Mouse (Mus musculus) kidney, postnatal 0 days (tissue): ENCODE measurements at regions not wholly inside any gene's neighbourhood (a gene's known extent, or its start where the extent isn't known, plus 50 kb on each side); places are given as distances from the start of the nearest gene placed in this dataset.

Experiments used
- ATAC-seq: fragments of 200-750 bp; cut with Nextera tagmentation; replicated peaks from 2 replicates; pipeline ENCODE4 v1.8.0; 2017; ENCODE audit warnings: low read depth, moderate number of reproducible peaks, moderate TSS enrichment, moderate library complexity; ENCODE audit not compliant: low FRiP score
- DNase-seq: peaks from one replicate; pipeline ENCODE4 v3.0.0-alpha.2; 2016; ENCODE audit warnings: low spot score
- H3K27ac ChIP-seq: fragments of 300-500 bp; sonication (generic); 2 replicates; pipeline ENCODE4 v1.5.1; 2014; ENCODE audit warnings: mild to moderate bottlenecking
- H3K27me3 ChIP-seq: fragments of 300-500 bp; sonication (generic); 2 replicates; pipeline ENCODE4 v1.6.1; 2014; ENCODE audit warnings: low read length, mixed read lengths; ENCODE audit not compliant: insufficient read depth
- H3K36me3 ChIP-seq: fragments of 300-500 bp; sonication (generic); 2 replicates; pipeline ENCODE4 v1.6.1; 2014; ENCODE audit warnings: low read length, mixed read lengths; ENCODE audit not compliant: insufficient read depth
- H3K4me1 ChIP-seq: fragments of 300-500 bp; sonication (generic); replicated peaks from 2 replicates; pipeline ENCODE4 v1.6.1; 2014; ENCODE audit warnings: antibody characterized with exemption, low read length, mixed read lengths; ENCODE audit not compliant: insufficient read depth
- H3K4me2 ChIP-seq: fragments of 300-500 bp; sonication (generic); 2 replicates; pipeline ENCODE4 v1.6.1; 2014; ENCODE audit warnings: mild to moderate bottlenecking, low read length, moderate library complexity, mixed read lengths
- H3K4me3 ChIP-seq: fragments of 300-500 bp; sonication (generic); replicated peaks from 2 replicates; pipeline ENCODE4 v1.5.1; 2014; ENCODE audit warnings: low read depth, low read length
- H3K9ac ChIP-seq: fragments of 300-500 bp; sonication (generic); 2 replicates; pipeline ENCODE4 v1.6.1; 2014; ENCODE audit warnings: low read depth, low read length
- H3K9me3 ChIP-seq: fragments of 300-500 bp; sonication (generic); replicated peaks from 2 replicates; pipeline ENCODE4 v1.6.1; 2016; ENCODE audit warnings: low read length, inconsistent platforms, mixed read lengths
- CTCF ChIP-seq: IDR thresholded peaks from 2 replicates; pipeline ENCODE4 v1.5.1; 2016; ENCODE audit warnings: antibody characterized with exemption, low read depth, mild to moderate bottlenecking, moderate library complexity
- WGBS: fragments of 180-500 bp; shearing (Covaris S2); extraction: QIAGEN DNeasy Blood & Tissue Kit; methylation state at CpG from one replicate; pipeline ENCODE4 v1.1.7; 2014; 5-methylcytosine and 5-hydroxymethylcytosine counted together

DNA sequence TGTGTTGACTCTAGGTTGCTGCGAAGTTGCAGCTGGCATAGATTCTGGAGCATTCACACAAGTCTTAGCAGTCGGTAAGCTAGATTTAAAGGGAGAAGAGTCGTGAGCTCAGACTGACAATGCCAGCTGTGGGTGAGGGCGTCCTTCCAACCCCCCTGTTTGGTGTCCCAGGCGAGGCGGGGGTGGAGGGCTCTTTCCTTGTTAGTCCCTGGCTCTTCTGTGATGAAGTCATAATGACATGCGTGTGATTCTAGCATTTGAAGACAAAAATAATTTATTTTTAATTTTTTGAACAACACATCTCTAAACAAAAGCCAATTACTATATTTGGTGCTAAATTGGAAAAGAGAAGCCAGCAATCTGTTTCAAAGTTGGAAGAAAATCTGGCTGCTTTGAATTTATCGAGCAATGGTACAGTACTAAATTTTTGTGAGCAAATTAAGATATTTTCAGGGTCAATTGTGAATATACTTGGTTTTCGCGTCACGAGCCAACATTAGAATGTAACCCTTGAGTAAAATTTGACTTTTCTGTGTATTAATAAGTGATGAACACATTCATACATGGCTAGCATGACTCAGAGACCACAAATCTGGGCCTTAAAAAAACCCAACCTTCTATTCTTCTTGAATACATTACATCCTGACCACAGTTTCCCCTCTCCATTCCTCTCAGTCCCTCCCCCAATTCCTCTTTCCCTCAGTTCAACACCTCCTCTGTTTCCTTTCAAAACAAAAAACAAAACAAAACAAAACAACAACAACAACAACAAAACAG lies 53.7 kb upstream of the Pcdh8 start:
- Histone ChIP-seq H3K9me3 (no peaks in the 10 kb centered on the region), H3K4me3 (no peak overlapping the region), H3K9ac (no peak overlapping the region), H3K36me3 (no peaks in the 10 kb centered on the region), H3K4me1 (no peaks in the 10 kb centered on the region), H3K27me3 (no peaks in the 10 kb centered on the region), H3K27ac (no peak overlapping the region), H3K4me2 (no peak overlapping the region)
- DNase-seq, result no peak
- ATAC-seq, result no peak
- 89% methylated on average over 11 of the region's 11 CpGs for WGBS
- TF ChIP-seq CTCF, result no peak

DNA sequence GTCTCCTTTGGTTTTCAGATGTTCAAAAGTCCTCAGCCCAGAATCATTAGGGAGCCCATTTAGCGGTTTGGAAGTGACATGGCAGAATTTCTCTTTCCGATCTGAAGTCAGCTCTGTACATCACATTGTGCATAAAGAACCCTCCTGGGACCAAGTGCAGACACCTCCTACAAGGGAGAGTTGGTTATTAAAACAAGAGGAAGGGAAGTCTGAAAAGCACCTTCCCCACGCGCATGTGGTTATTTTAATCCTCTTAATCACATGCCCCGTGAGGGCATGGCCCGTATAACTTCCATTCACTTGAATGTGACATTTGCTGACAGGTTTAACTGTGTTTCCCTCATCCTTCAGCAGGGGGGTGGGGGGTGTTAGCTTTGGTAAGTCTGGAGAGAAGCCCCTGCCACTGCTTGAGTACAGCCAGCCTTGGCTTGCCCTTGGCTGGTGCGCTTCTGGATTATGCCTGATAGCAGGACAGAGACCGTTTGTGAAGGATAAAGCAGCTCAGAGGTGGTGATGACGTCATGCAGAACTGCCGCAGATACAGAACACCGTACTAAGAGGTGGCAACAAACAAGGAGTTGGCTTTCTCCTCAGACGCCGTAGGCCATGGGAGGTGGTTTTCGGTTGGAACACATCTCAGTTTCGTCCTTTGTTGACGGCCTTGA lies 51.5 kb upstream of the Pcdh8 start:
- Histone ChIP-seq H3K27me3 (no peaks in the 10 kb centered on the region), H3K9me3 (no peaks in the 10 kb centered on the region), H3K4me2 (no peak overlapping the region), H3K4me3 (no peak overlapping the region), H3K36me3 (no peaks in the 10 kb centered on the region), H3K4me1 (no peaks in the 10 kb centered on the region), H3K27ac (no peak overlapping the region), H3K9ac (no peak overlapping the region)
- DNase-seq (no peak), ATAC-seq (no peak)
- TF ChIP-seq CTCF, result no peak
- 65% methylated on average over 16 of the region's 16 CpGs for WGBS

GRCm38 (mm10) chr14:79822011-79822435 lies 50.9 kb upstream of the Pcdh8 start:
- no peak for TF ChIP-seq CTCF
- 71% methylated on average over 5 of the region's 5 CpGs for WGBS
- H3K27ac ChIP-seq, result no peak overlapping the region
- H3K36me3 ChIP-seq, result no peaks in the 10 kb centered on the region
- no peak overlapping the region for H3K9ac ChIP-seq
- no peak for ATAC-seq
- H3K9me3 ChIP-seq, result no peaks in the 10 kb centered on the region
- H3K4me1 ChIP-seq, result no peaks in the 10 kb centered on the region
- no peak overlapping the region for H3K4me3 ChIP-seq
- no peak overlapping the region for H3K4me2 ChIP-seq
- DNase-seq, result no peak
- H3K27me3 ChIP-seq, result no peaks in the 10 kb centered on the region

- H3K9ac ChIP-seq, result no peak overlapping the region
- no peak for TF ChIP-seq CTCF
- WGBS, result 76% methylated on average over 5 of the region's 5 CpGs
- H3K4me1 ChIP-seq, result no peaks in the 10 kb centered on the region
- H3K4me2 ChIP-seq, result no peak overlapping the region
- no peak overlapping the region for H3K27ac ChIP-seq
- DNase-seq, result no peak
- H3K36me3 ChIP-seq, result no peaks in the 10 kb centered on the region
- no peaks in the 10 kb centered on the region for H3K27me3 ChIP-seq
- H3K9me3 ChIP-seq, result no peaks in the 10 kb centered on the region
- no peak overlapping the region for H3K4me3 ChIP-seq
- ATAC-seq, result no peak
These were observed 50.4 kb upstream of the Pcdh8 start for GRCm38 (mm10) chr14:79821352-79822010.
